Mouse (Mus musculus) forebrain, embryonic 14.5 days (tissue): ENCODE measurements at regions not wholly inside any gene's neighbourhood (a gene's known extent, or its start where the extent isn't known, plus 50 kb on each side); places are given as distances from the start of the nearest gene placed in this dataset.
A peak's percentile ranks its signal among the peaks of the same experiment; 100 is the strongest.

Source experiments
- ATAC-seq: fragments of 200-750 bp; cut with Nextera tagmentation; 2 replicates; pipeline ENCODE4 v1.8.0; 2017; ENCODE audit warnings: mild to moderate bottlenecking, moderate library complexity
- DNase-seq: peaks from one replicate; pipeline ENCODE4 v3.0.0-alpha.2; 2015; ENCODE audit warnings: low spot score
- H3K27ac ChIP-seq: fragments of 300-500 bp; sonication (generic); 2 replicates; pipeline ENCODE4 v1.5.1; 2014; ENCODE audit warnings: low read depth, mild to moderate bottlenecking, control low read depth, low read length, moderate library complexity
- H3K27me3 ChIP-seq: fragments of 300-500 bp; sonication (generic); replicated peaks from 2 replicates; pipeline ENCODE4 v1.6.1; 2014; ENCODE audit warnings: low read length, control low read depth, mixed read lengths; ENCODE audit not compliant: control insufficient read depth, insufficient read depth
- H3K36me3 ChIP-seq: fragments of 300-500 bp; sonication (generic); 2 replicates; pipeline ENCODE4 v1.6.1; 2014; ENCODE audit warnings: low read length, control low read depth; ENCODE audit not compliant: control insufficient read depth, insufficient read depth
- H3K4me1 ChIP-seq: fragments of 300-500 bp; sonication (generic); 2 replicates; pipeline ENCODE4 v1.6.1; 2014; ENCODE audit warnings: antibody characterized with exemption, low read length, control low read depth; ENCODE audit not compliant: control insufficient read depth, insufficient read depth
- H3K4me2 ChIP-seq: fragments of 300-500 bp; sonication (generic); 2 replicates; pipeline ENCODE4 v1.6.1; 2014; ENCODE audit warnings: mild to moderate bottlenecking, control low read depth, low read length
- H3K4me3 ChIP-seq: fragments of 300-500 bp; sonication (generic); 2 replicates; pipeline ENCODE4 v1.5.1; 2014; ENCODE audit warnings: low read depth, low read length, control low read depth
- H3K9ac ChIP-seq: fragments of 300-500 bp; sonication (generic); 2 replicates; pipeline ENCODE4 v1.6.1; 2014; ENCODE audit warnings: mild to moderate bottlenecking, low read length, control low read depth, moderate library complexity
- H3K9me3 ChIP-seq: fragments of 300-500 bp; sonication (generic); replicated peaks from 2 replicates; pipeline ENCODE4 v1.6.1; 2016; ENCODE audit warnings: low read length, control low read depth, mixed read lengths; ENCODE audit not compliant: control insufficient read depth
- WGBS: fragments of 180-500 bp; shearing (Covaris S2); extraction: QIAGEN DNeasy Blood & Tissue Kit; methylation state at CpG from one replicate; pipeline ENCODE4 v1.1.7; 2014; 5-methylcytosine and 5-hydroxymethylcytosine counted together

DNA sequence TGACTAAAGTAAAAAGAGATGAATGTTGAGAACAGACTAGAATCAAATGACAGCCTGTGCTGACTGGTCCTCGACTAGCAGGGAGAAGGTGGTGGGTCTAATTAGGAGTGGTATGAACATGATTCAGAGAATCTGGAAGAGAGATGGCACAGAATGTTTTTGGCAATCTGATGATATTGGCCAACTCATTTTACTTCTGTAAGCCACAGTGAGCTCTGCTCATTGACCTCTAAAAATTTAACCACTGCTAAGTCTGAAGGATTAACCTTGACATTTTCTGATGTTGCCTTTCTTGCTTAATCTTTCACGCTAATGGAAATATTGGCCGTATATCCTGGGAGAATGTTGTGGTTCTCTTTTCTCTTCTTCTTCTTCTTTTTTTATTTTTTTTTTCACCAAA is 1041.6 kb upstream of the Got2 start:
- no peak overlapping the region for H3K9ac ChIP-seq
- no peaks in the 10 kb centered on the region for H3K27me3 ChIP-seq
- ATAC-seq, result no peak
- WGBS, result 66% methylated on average over 3 of the region's 3 CpGs
- no peak overlapping the region for H3K4me3 ChIP-seq
- no peaks in the 10 kb centered on the region for H3K4me1 ChIP-seq
- no peak for DNase-seq
- H3K9me3 ChIP-seq, result no peaks in the 10 kb centered on the region
- no peak overlapping the region for H3K27ac ChIP-seq
- H3K4me2 ChIP-seq, result no peak overlapping the region
- no peaks in the 10 kb centered on the region for H3K36me3 ChIP-seq

DNA sequence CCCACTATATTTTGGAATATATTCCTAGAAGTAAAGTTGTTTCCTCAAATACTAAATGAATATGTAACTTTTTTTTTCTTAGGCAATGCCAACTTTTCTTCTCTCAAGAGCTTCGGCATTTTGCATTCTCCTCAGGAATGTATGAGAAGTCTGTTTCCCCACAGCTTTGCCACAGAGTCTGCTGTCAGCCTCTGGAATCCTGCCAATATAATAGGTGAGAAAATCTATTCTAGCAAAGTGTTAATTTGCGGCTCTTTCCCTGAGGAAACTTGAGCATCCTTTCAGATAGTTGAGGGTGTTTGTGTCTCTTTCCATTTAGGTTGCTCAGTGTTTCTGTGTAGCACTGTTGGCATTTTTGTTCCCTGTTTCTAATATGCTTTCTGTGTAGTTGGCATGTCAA is 992.6 kb upstream of the Got2 start:
- WGBS, result 29% methylated on average over 2 of the region's 2 CpGs
- Histone ChIP-seq H3K27me3 (no peaks in the 10 kb centered on the region), H3K9me3 (no peaks in the 10 kb centered on the region), H3K27ac (no peak overlapping the region), H3K4me3 (no peak overlapping the region), H3K4me2 (no peak overlapping the region), H3K36me3 (no peaks in the 10 kb centered on the region), H3K4me1 (no peaks in the 10 kb centered on the region), H3K9ac (no peak overlapping the region)
- DNase-seq, result peak; percentile 74
- no peak for ATAC-seq

DNA sequence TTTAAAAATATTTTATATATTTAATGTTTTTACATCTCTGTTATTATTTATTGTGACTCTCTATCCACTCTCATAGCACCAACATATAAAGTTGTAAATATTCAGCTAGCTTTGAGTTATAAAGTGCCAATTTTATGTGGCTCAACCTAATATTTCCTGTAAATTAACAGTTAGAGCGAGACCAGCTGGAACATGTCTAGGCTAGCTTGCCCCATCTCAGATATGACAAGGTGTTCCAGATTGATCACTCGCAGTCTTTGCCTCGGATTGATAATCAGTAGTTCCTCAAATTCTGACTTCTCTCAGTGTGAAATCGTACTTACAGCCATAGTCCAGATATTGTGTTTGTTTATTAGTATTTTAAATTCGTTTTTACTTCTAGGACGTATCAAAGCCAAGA is 990.4 kb upstream of the Got2 start:
- no peak for ATAC-seq
- DNase-seq, result no peak
- 88% methylated on average over 6 of the region's 6 CpGs for WGBS

DNA sequence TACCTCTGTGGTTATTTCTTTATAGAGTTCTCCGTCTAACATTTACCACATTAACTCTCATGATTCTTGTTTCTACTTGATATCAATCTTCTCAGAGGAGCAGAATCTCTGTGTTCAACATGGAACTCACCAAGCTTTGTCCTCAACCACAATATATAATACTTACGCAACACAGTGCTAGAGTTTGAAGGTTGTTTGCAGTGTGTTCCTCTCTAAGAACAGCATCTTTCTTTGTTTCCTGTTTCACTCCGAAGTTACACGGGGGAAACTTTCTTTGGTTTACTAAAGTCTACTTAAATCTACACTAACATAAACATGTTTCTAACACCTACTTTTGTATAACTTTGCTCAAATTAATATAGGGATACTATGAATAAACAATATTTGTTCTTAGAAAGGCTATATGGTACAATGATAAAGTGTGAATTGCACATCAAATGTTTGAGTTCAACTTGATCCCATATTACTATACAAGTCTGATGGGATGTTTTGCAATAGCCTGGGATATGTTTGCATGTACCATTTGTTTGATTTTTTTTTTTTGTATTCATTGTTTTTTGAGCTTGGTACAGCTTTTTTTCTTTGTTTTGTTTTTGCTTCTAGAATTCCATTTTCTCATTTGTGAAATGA is 985.2 kb upstream of the Got2 start:
- no peaks in the 10 kb centered on the region for H3K4me1 ChIP-seq
- H3K27ac ChIP-seq, result no peak overlapping the region
- H3K9ac ChIP-seq, result no peak overlapping the region
- H3K4me3 ChIP-seq, result no peak overlapping the region
- no peak overlapping the region for H3K4me2 ChIP-seq
- no peaks in the 10 kb centered on the region for H3K9me3 ChIP-seq
- ATAC-seq (no peak), DNase-seq (no peak)
- no peaks in the 10 kb centered on the region for H3K36me3 ChIP-seq
- WGBS, result 91% methylated on average over 4 of the region's 4 CpGs
- no peaks in the 10 kb centered on the region for H3K27me3 ChIP-seq

More for the DNA sequence above, 990.4 kb upstream of the Got2 start:
- Histone ChIP-seq H3K4me1 (no peaks in the 10 kb centered on the region), H3K4me2 (no peak overlapping the region), H3K36me3 (no peaks in the 10 kb centered on the region), H3K27ac (no peak overlapping the region), H3K9me3 (no peaks in the 10 kb centered on the region), H3K4me3 (no peak overlapping the region), H3K27me3 (no peaks in the 10 kb centered on the region), H3K9ac (no peak overlapping the region)

DNA sequence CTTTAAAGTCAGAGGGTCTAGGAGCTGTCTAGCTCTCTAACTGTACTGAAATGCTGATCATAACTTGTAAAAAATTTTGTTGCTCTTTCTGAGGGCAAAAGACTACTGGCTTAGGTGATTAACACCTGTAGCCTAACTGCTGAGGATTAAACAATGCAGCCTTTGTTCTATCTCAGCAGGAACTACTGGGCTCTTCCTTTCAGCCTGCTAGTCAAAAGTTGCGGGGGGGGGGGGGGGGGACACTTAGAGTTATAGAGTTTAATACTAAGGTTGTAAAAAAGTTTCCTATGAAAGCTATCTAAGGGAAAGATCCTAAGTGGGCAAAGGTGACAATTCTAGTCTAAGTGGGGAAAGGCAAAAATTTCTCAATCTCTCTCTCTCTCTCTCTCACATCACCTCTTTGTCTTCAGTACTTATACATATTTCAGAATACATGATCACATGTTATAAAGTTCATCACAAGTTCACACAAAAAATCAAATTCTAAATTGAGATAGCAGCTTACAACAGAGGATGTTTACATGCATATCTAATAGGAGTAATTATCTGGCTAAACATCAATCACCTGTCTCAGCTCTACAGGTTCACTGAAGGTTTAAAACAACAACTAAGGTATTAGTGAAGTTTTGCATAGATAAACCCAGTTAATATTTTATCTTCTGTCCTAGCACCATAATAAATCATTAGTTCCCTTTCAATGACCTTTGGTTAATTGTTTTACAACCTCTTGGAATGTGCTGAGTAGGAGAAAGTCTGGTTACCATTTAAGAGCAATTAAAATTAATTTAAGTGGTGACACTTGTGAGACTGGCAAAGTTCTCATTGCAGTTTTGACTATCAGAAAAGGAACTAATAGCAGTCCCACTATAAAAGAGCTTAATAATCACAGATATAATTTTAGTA is 980.1 kb upstream of the Got2 start:
- Histone ChIP-seq H3K27ac (no peak overlapping the region), H3K4me1 (no peaks in the 10 kb centered on the region), H3K9me3 (no peaks in the 10 kb centered on the region), H3K4me3 (no peak overlapping the region), H3K36me3 (no peaks in the 10 kb centered on the region), H3K4me2 (no peak overlapping the region), H3K27me3 (no peaks in the 10 kb centered on the region), H3K9ac (no peak overlapping the region)
- ATAC-seq (no peak), DNase-seq (no peak)
- WGBS, result 50% methylated on average over 1 of the region's 1 CpGs

DNA sequence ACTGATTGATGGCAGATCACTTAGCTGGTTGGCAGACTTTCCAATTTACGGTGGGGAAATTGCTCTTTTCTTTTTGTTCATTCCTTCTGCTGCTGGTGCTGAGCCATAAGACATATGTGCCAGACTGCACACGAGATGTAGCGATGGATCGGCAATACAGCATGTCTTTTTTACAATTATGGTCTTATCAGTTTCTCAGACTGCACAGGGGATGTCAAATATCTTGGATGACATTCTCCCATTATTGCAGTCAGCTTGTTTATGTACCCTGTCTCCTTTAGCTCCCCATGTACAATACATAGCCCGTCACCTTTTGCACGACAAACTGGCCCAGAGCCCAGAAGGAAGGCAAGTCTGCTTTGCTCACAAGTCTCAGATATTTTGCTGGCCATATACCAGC is 976.3 kb upstream of the Got2 start:
- Histone ChIP-seq H3K27me3 (no peaks in the 10 kb centered on the region), H3K4me1 (no peaks in the 10 kb centered on the region), H3K9ac (no peak overlapping the region), H3K27ac (0 out of 2 replicates have a peak overlapping the region, but pooled peaks have one; percentile 6), H3K9me3 (no peaks in the 10 kb centered on the region), H3K4me3 (no peak overlapping the region), H3K36me3 (no peaks in the 10 kb centered on the region), H3K4me2 (peak overlapping the region; percentile 10; the same call in 1 of the 2 replicates)
- 27% methylated on average over 6 of the region's 6 CpGs for WGBS
- ATAC-seq (peak; percentile 86), DNase-seq (peak; percentile 91)

DNA sequence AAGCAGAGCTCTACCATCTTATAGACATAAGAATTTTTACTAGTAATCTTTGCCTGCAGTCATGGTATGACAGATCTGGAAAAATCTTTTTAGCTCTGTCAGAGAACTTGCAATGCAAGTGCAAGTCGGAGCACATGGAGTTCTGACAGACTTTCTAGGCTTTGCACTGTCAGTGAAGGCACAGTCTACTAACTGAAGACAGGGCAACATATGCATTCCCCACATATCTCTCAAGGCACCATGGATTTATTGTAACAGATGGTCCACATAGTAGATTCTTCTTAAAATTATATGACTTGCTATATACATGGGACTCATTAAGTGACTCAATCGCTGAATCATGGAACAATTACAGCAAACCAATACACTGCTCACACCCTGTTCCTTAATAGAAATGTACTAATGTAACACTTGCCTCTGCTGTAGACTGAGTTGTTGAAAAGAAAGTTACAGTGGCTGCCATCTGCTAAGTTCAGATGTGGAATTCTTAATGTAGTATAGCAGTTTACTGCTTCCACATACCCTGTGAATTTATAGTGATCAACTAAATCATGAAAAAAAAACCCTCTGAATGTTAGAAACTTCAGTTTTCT is 972.6 kb upstream of the Got2 start:
- peak; percentile 42; the same call in 1 of the 2 replicates for ATAC-seq
- Histone ChIP-seq H3K27me3 (no peaks in the 10 kb centered on the region), H3K4me3 (no peak overlapping the region), H3K9ac (no peak overlapping the region), H3K4me1 (no peaks in the 10 kb centered on the region), H3K36me3 (no peaks in the 10 kb centered on the region), H3K9me3 (0 out of 2 replicates have a peak, but pooled peaks cover 2% of the 10 kb centered on the region), H3K27ac (no peak overlapping the region), H3K4me2 (no peak overlapping the region)
- 77% methylated on average over 2 of the region's 2 CpGs for WGBS
- peak; percentile 42 for DNase-seq

DNA sequence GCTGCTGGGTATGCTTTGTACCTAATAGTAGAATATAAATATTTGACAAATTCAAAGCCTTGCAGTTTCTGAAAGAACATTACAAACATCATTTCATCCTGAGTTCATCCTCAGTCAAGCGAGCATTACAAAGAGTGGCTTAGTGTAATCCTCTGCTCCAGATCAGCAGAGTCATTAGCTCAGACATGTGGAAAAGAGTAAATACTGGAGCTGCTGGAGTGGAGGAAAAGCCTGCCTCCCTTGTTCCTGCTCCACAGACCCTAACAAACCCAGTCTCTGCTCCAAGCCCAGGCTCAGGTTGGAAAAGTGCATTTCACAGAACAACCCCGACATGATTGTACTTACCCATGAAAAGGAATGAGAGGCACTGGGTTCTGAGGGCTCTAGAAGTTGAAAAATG is 955.2 kb upstream of the Got2 start:
- no peak overlapping the region for H3K4me2 ChIP-seq
- no peaks in the 10 kb centered on the region for H3K27me3 ChIP-seq
- no peak overlapping the region for H3K4me3 ChIP-seq
- H3K27ac ChIP-seq, result no peak overlapping the region
- ATAC-seq (no peak), DNase-seq (no peak)
- H3K9ac ChIP-seq, result no peak overlapping the region
- H3K4me1 ChIP-seq, result no peaks in the 10 kb centered on the region
- WGBS, result 8% methylated on average over 2 of the region's 2 CpGs
- no peaks in the 10 kb centered on the region for H3K9me3 ChIP-seq
- H3K36me3 ChIP-seq, result no peaks in the 10 kb centered on the region

DNA sequence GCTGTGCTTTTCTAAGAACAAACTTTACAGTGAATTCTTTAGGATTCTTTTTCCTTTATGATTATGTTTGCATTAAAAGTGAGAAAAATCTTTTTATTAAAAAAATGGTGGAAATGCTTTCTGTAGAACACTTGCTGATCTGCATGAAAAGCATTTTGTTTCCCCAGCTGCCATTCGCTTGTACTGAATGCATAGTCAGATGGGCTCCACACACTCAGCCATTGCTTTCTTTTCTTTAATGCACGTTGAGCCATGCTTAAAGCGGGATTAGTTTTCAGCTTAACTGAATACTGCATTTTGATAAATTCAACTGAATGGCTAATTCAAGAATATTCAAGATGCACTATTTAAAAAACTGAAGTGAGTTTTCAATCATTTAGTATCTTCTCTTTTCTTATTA is 947.2 kb upstream of the Got2 start:
- DNase-seq (peak; percentile 51), ATAC-seq (no peak; the same call in 1 of the 2 replicates)
- Histone ChIP-seq H3K4me2 (no peak overlapping the region), H3K4me3 (no peak overlapping the region), H3K9ac (no peak overlapping the region), H3K36me3 (no peaks in the 10 kb centered on the region), H3K27me3 (no peaks in the 10 kb centered on the region), H3K27ac (no peak overlapping the region), H3K4me1 (no peaks in the 10 kb centered on the region), H3K9me3 (no peaks in the 10 kb centered on the region)
- WGBS, result 8% methylated on average over 3 of the region's 3 CpGs
